Mouse (Mus musculus): ENCODE results near the gene Noc3l.

Gene Noc3l

GRCm38 (mm10) chr19:38818766-38819426 is at the start of gene Noc3l:
Gene Noc3l, minus strand, starts transcription at chr19:38819237.
- peak; percentile 92 for DNase-seq (ENCODE audit: low read depth, low spot score)

- no peak for DNase-seq (ENCODE audit: low read depth, low spot score)
Observed at GRCm38 (mm10) chr19:38862523-38862922, 43.5 kb upstream of the Noc3l start.

DNA sequence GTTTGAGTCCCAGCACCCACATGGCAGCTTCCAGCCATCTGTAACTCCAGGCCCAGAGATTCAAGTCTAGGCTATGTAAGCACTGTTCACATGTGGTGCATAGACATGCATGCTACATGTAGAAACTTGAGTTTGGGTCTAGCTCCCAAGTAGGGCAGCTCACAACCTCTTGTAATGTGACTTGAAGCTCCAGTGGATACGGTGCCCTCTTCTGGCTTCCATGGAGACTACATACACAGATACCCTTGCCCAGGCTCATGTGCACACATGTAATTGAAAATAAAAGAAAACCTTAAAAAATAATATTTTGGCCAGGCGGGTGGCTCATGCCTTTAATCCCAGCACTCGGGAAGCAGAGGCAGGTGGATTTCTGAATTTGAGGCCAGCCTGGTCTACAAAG is 39.2 kb upstream of the Noc3l start:
- no peak for DNase-seq (ENCODE audit: low read depth, low spot score)

DNA sequence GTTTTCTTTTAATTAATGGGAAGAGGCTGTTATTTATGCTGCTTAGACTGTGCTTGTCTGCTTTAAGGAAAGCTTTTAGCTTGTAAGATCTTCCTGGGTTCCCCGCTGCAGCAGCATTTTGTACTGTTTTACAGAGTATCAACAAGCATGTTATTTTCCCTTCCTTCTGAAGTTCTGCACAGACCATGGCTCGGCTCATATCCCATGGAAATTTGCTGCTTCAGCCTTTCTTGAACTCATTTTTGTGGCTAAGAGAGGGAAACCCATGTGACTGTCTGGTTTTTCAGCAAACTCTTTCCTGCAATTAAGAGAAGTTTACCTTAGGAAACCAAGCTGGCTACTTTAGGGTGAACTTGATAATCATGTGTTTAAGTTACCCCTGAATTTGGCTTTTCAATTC is 27.3 kb upstream of the Noc3l start:
- no peak for DNase-seq (ENCODE audit: low read depth, low spot score)

DNA sequence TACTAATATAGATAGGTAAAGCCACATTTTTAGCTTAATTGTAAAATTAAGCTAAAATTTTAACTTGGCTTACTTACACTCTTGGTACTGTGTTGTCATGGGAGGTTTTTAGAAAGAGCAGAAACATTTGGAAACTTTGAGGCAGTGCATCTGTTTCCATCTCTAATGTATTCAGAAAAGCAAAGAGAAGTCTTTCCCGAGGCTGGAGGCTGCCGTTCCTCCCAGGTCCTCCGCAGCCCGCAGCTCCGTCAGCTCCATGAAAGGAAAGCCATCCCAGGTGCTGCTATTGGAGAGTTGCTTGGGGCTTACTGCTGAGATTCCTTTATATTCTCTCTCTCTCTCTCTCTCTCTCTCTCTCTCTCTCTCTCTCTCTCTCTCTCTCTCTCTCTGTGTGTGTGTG is 25.8 kb upstream of the Noc3l start:
- no peak for DNase-seq (ENCODE audit: low read depth, low spot score)

- peak; percentile 39 for DNase-seq (ENCODE audit: low read depth, low spot score)
Observed at GRCm38 (mm10) chr19:38837171-38837641, 18.2 kb upstream of the Noc3l start.

- DNase-seq (ENCODE audit: low read depth, low spot score), result peak; percentile 83
Observed at GRCm38 (mm10) chr19:38836438-38837170, 17.6 kb upstream of the Noc3l start, which contains the start of gene Tbc1d12. Gene Tbc1d12, plus strand, starts transcription at chr19:38836579.

- DNase-seq (ENCODE audit: low read depth, low spot score), result no peak
Observed at GRCm38 (mm10) chr19:38836084-38836437, 17.0 kb upstream of the Noc3l start.

GRCm38 (mm10) chr19:38833224-38833623 is 14.2 kb upstream of the Noc3l start:
- DNase-seq (ENCODE audit: low read depth, low spot score), result no peak

- DNase-seq (ENCODE audit: low read depth, low spot score), result no peak
Observed at GRCm38 (mm10) chr19:38820186-38820804, 1.3 kb upstream of the Noc3l start.

DNA sequence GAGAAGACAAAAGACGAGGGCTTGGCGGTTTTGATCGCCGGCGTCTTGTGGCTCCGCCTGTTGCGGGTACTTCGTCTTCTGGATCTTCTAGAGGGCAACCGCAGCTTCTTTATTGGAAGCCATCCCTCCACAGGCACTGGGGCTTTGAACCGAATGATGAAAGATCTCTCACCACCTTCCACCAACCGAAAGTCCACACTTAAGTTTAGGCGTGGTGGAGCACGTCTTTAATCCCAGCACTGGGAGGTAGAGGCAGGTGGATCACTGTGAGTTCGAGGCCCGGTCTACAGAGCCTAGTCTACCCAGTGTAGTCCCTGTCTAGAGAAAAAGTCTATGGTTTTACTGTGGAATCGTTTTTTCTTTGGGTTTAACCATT is 378 bp upstream of the Noc3l start:
- no peak for DNase-seq (ENCODE audit: low read depth, low spot score)

- no peak for DNase-seq (ENCODE audit: low read depth, low spot score)
Observed at GRCm38 (mm10) chr19:38818191-38818590, 846 bp downstream of the Noc3l start.

- DNase-seq (ENCODE audit: low read depth, low spot score), result no peak
Observed at GRCm38 (mm10) chr19:38798801-38799200, 20.2 kb downstream of the Noc3l start.

GRCm38 (mm10) chr19:38798291-38798690 is 20.7 kb downstream of the Noc3l start:
- DNase-seq (ENCODE audit: low read depth, low spot score), result no peak

DNA sequence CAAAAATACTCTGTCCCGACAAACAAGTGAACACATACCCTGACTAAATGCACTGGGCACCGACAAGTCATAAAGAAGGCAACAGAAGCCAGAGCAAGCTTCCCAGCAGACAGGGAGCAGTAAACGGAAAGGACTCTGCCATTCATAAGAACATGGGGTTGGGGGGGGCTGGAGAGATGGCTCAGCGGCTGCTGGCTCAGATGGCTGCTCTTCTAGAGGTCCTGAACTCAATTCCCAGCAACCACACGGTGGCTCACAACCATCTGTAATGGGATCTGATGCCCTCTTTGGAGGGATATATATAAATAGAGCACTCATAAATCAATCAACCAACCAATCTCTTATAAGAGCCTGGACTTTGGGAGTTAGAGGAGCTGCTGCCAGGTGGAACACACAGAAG is 22.5 kb downstream of the Noc3l start:
- no peak for DNase-seq (ENCODE audit: low read depth, low spot score)

DNA sequence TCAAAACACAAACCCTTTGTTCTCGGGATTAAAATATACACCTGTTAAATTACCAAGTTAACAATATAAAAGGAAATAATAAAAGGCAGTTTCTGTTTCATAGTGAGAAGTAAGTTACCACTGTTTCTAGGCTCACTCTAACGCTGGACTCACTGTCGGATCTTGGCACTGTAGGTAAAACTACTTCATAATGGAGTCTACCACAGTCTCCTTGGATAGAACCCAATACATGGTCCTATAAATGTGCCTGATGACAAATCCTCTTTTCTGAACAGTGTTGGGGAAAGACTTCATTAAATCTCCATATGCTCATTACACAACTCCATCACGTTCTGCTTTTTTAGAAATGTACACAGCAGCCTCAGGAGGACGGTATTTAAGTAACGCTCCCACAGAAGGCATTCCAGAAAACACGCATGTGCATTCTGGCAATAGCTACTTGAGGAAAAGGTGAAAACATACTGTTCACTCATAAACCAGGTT is 25.4 kb downstream of the Noc3l start:
- DNase-seq (ENCODE audit: low read depth, low spot score), result no peak

- no peak for DNase-seq (ENCODE audit: low read depth, low spot score)
Observed at GRCm38 (mm10) chr19:38787756-38788155, 31.3 kb downstream of the Noc3l start.

DNA sequence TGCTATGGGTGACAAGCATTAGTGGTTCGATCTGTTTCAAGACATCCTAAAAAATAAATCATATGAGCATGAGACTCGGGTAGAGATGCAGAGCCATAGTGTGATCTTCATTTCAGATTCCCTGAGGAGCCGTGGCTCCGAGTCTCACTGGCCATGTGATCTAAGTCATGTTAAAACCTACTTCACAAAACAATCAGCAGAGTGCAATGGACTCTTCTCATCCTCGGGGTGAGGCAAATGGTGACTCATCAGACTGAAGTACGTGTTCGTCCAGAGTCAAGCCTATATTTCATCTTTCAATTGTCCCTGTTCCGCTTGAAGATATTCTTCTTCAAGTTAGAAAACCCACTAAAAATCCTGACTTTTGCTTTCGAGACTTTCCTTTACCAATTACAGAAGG is 35.5 kb downstream of the Noc3l start:
- DNase-seq (ENCODE audit: low read depth, low spot score), result no peak

- DNase-seq (ENCODE audit: low read depth, low spot score), result no peak
Observed at GRCm38 (mm10) chr19:38778805-38779204, 40.2 kb downstream of the Noc3l start.

DNA sequence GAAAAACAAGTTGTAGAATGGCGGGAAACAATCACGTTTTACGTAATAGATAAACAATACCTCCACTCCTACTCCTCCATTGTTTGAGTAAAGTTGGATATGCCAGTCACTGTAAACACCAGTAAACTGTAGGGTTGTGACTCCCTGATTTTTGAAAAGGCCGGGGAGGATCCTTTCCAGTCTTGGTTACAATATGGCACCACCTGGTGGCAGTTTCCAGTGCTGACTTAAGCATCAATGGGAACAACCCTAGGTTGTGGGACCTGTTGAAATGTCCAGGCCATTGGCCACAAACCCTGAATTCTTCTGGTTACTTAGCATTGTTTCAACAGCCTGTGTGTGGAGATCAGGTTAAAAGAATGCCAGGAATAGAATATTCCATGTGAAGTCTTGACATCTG is 43.5 kb downstream of the Noc3l start:
- peak; percentile 54 for DNase-seq (ENCODE audit: low read depth, low spot score)

DNA sequence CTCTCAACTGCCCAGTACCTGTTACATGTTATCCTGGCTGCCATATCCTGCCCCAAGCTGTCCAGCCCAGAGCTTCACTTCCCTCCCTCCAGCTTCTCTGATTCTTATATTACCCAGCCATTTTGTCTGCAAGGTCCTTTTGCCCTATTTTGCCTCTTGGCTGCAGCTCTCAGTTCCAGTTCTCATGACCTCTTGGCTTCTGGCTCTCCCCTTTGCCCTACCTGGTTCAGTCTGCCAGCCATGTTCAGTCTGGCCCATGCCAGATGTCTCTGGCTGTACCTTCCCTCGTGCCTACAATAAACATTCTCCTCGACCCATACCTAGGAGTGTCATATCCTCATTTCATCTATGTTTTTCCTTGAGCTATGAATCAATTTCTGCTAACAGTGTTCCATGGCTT is 52.7 kb downstream of the Noc3l start:
- DNase-seq (ENCODE audit: low read depth, low spot score), result no peak

DNA sequence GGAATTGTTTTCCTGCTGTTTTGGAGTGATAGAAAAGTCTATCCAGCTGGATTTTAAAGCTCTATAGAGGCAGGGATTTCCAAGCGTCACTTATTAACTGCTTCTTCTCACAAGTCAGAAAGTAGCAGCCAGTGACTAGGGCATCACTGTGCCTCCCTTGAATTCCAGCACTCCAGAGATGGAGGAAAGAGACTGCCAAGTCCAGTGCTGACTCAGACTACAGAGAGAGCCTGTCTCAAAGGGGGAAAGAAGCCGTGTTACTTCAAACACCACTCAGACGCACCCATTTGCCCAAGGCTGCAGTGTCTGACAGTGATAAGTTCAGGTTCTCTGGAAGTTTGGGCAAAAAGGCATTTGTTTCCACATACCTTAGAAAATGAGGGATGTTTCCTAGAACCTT is 58.6 kb downstream of the Noc3l start:
- no peak for DNase-seq (ENCODE audit: low read depth, low spot score)

Data from forelimb bud, embryonic 11.5 days (tissue).